Comparison of ENCODE assay signal across 9 mouse cellular contexts in the genomic region with DNA sequence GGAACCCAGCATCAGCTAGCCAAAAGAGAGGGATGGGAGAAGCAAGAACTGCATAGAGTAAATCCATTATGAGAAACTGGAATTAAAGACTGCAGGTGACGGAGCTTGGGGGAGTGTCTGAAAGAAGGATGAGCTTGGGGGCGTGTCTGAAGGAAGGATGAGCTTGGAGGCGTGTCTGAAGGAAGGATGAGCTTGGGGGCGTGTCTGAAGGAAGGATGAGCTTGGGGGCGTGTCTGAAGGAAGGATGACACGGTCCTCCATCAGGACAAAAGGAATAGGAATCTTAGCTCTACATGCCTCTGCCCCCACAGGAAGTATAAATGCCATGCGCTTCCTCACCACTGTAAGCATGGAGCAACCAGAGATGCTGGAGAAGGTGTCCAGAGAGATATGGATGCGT. TPM values are rescaled to one million over a fixed set of nuclear protein-coding genes. Genes with fewer than 3 reads are reported as not detected.
DNase-seq lines count a peak whose midpoint lies in the region; ATAC-seq lines count a peak whose summit lies in the region.
"Had no signal": no experiment of that assay in that cellular context is flagged by ENCODE, and none has a peak within 500 bp of the region (broad histone marks: within the 10 kb centered on the region; RNA-seq: fewer than 3 reads in every experiment).

No protein-coding gene starts in this region.

- no peak overlapping the region for H3K4me3 ChIP-seq in neural tube, embryonic 11.5 days (ENCODE audit: low read depth, low read length)
- peak overlapping the region; percentile 22 for H3K4me3 ChIP-seq in hindbrain, embryonic 13.5 days
- no peak overlapping the region for H3K4me3 ChIP-seq in liver, embryonic 11.5 days (ENCODE audit: low read depth, low read length)
- H3K4me3 ChIP-seq: heart, embryonic 13.5 days had no signal

- no peak overlapping the region for H3K9ac ChIP-seq in neural tube, embryonic 11.5 days (ENCODE audit: low read length)
- no peak overlapping the region for H3K9ac ChIP-seq in hindbrain, embryonic 13.5 days
- H3K9ac ChIP-seq in liver, embryonic 11.5 days (ENCODE audit: low read depth, low read length): no peak overlapping the region
- H3K9ac ChIP-seq: heart, embryonic 13.5 days had no signal

- no peaks in the 10 kb centered on the region for H3K36me3 ChIP-seq in neural tube, embryonic 11.5 days (ENCODE audit: control insufficient read depth, insufficient read depth, low read length)
- no peaks in the 10 kb centered on the region for H3K36me3 ChIP-seq in hindbrain, embryonic 13.5 days
- no peaks in the 10 kb centered on the region for H3K36me3 ChIP-seq in liver, embryonic 11.5 days (ENCODE audit: control insufficient read depth, insufficient read depth, low read length)
- H3K36me3 ChIP-seq: heart, embryonic 13.5 days had no signal

- no peak for ATAC-seq in neural tube, embryonic 11.5 days (ENCODE audit: insufficient read depth, low FRiP score, low TSS enrichment)
- ATAC-seq in hindbrain, embryonic 13.5 days (ENCODE audit: low FRiP score): peak; percentile 27; the same call in 1 of the 2 replicates
- ATAC-seq in liver, embryonic 11.5 days (replicated peaks; ENCODE audit: low FRiP score): no peak; the same call in 1 of the 2 replicates

- no peaks in the 10 kb centered on the region for H3K4me1 ChIP-seq in neural tube, embryonic 11.5 days (ENCODE audit: control insufficient read depth, insufficient read depth, low read length)
- 0 out of 2 replicates have a peak, but pooled peaks cover 8% of the 10 kb centered on the region for H3K4me1 ChIP-seq in hindbrain, embryonic 13.5 days (replicated peaks)
- peaks cover 11% of the 10 kb centered on the region for H3K4me1 ChIP-seq in liver, embryonic 11.5 days (replicated peaks; ENCODE audit: control insufficient read depth, insufficient read depth, low read length)

- WGBS in neural tube, embryonic 11.5 days: 7% methylated on average over 8 of the region's 8 CpGs
- 4% methylated on average over 8 of the region's 8 CpGs for WGBS in hindbrain, embryonic 13.5 days
- WGBS in liver, embryonic 11.5 days: 6% methylated on average over 8 of the region's 8 CpGs

- no peaks in the 10 kb centered on the region for H3K9me3 ChIP-seq in neural tube, embryonic 11.5 days (ENCODE audit: control insufficient read depth, low read length)
- no peaks in the 10 kb centered on the region for H3K9me3 ChIP-seq in hindbrain, embryonic 13.5 days
- no peaks in the 10 kb centered on the region for H3K9me3 ChIP-seq in liver, embryonic 11.5 days (ENCODE audit: control insufficient read depth, low read length)
- H3K9me3 ChIP-seq: heart, embryonic 13.5 days had no signal

- no peaks in the 10 kb centered on the region for H3K27me3 ChIP-seq in neural tube, embryonic 11.5 days (ENCODE audit: control insufficient read depth, insufficient read depth, low read length)
- H3K27me3 ChIP-seq in hindbrain, embryonic 13.5 days: peaks cover 12% of the 10 kb centered on the region
- peaks cover 6% of the 10 kb centered on the region; the same call in 1 of the 2 replicates for H3K27me3 ChIP-seq in liver, embryonic 11.5 days (replicated peaks; ENCODE audit: control insufficient read depth, insufficient read depth, low read length)

- H3K4me2 ChIP-seq in neural tube, embryonic 11.5 days (ENCODE audit: low read depth): peak overlapping the region; percentile 2; the same call in 1 of the 2 replicates
- H3K4me2 ChIP-seq in hindbrain, embryonic 13.5 days: peak overlapping the region; percentile 28
- peak overlapping the region; percentile 33; the same call in 1 of the 2 replicates for H3K4me2 ChIP-seq in liver, embryonic 11.5 days

- DNase-seq in neural tube, embryonic 11.5 days (ENCODE audit: low spot score): no peak
- no peak for DNase-seq in neural tube, embryonic 10.5 days (ENCODE audit: extremely low spot score, low spot score)
- no peak for DNase-seq in liver, embryonic 11.5 days (ENCODE audit: low spot score)
- peak; percentile 19 for DNase-seq in retina, postnatal 1 day
- DNase-seq in layer of hippocampus, postnatal 10 days (ENCODE audit: low spot score in 2 of 2): no peak
- no peak for DNase-seq in layer of hippocampus, adult 8-10 months (ENCODE audit: low spot score in 2 of 2)
- no peak for DNase-seq in left cerebral cortex, adult 8-10 months (ENCODE audit: low spot score in 2 of 2)

- H3K27ac ChIP-seq in neural tube, embryonic 11.5 days (ENCODE audit: low read depth, low read length): no peak overlapping the region
- no peak overlapping the region for H3K27ac ChIP-seq in hindbrain, embryonic 13.5 days
- H3K27ac ChIP-seq in liver, embryonic 11.5 days (ENCODE audit: low read depth, low read length): no peak overlapping the region
- H3K27ac ChIP-seq: heart, embryonic 13.5 days had no signal

RNA-seq across cellular contexts. Expression of a gene that starts 1.4 kb away (rescaled TPM):
- 21.0 and 21.2 TPM in 2 replicates for polyA plus RNA-seq in neural tube, embryonic 11.5 days (2014; fragmentation: Nextera tagmentation; extraction: Ambion mirVana)
- 12.3 and 13.5 TPM in 2 replicates for polyA plus RNA-seq in hindbrain, embryonic 13.5 days (2015; fragmentation: Nextera tagmentation; extraction: Ambion mirVana)
- 10.4 and 13.0 TPM in 2 replicates for polyA plus RNA-seq in liver, embryonic 11.5 days (2014; fragmentation: Nextera tagmentation; extraction: Ambion mirVana)
- total RNA-seq in layer of hippocampus, postnatal 10 days (2021): 1 to 10 TPM; 7.1 to 8.5 TPM
- 10 to 100 TPM in 2 of 4 experiments, 1 to 10 TPM in 2; 7.5 to 12.2 (median 10.3) TPM for total RNA-seq in layer of hippocampus, adult 8-10 months (2022)
- 10 to 100 TPM; 11.3 to 13.8 (median 11.7) TPM for total RNA-seq in left cerebral cortex, adult 8-10 months (2022)

RNA-seq across cellular contexts. Expression of a gene that starts 14.6 kb away (rescaled TPM):
- polyA plus RNA-seq in neural tube, embryonic 11.5 days (2014; fragmentation: Nextera tagmentation; extraction: Ambion mirVana): 0.27 and 0.35 TPM in 2 replicates
- 0.23 and 0.48 TPM in 2 replicates for polyA plus RNA-seq in hindbrain, embryonic 13.5 days (2015; fragmentation: Nextera tagmentation; extraction: Ambion mirVana)
- polyA plus RNA-seq in liver, embryonic 11.5 days (2014; fragmentation: Nextera tagmentation; extraction: Ambion mirVana): 0.38 TPM in 1 of 2 replicates, not detected in the other
- not detected for total RNA-seq in layer of hippocampus, postnatal 10 days (2021)
- not detected for total RNA-seq in layer of hippocampus, adult 8-10 months (2022)
- total RNA-seq in left cerebral cortex, adult 8-10 months (2022): not detected

RNA-seq across cellular contexts. Expression of a gene that starts 17.6 kb away (rescaled TPM):
- 69.2 and 72.0 TPM in 2 replicates for polyA plus RNA-seq in neural tube, embryonic 11.5 days (2014; fragmentation: Nextera tagmentation; extraction: Ambion mirVana)
- 43.5 and 47.5 TPM in 2 replicates for polyA plus RNA-seq in hindbrain, embryonic 13.5 days (2015; fragmentation: Nextera tagmentation; extraction: Ambion mirVana)
- 44.5 and 46.1 TPM in 2 replicates for polyA plus RNA-seq in liver, embryonic 11.5 days (2014; fragmentation: Nextera tagmentation; extraction: Ambion mirVana)
- total RNA-seq in layer of hippocampus, postnatal 10 days (2021): 10 to 100 TPM; 28.0 to 32.2 TPM
- total RNA-seq in layer of hippocampus, adult 8-10 months (2022): 10 to 100 TPM; 22.1 to 26.1 (median 22.7) TPM
- 10 to 100 TPM; 20.7 to 22.6 (median 22.0) TPM for total RNA-seq in left cerebral cortex, adult 8-10 months (2022)

RNA-seq across cellular contexts. Expression of a gene that starts 32.0 kb away (rescaled TPM):
- not detected in 2 replicates for polyA plus RNA-seq in neural tube, embryonic 11.5 days (2014; fragmentation: Nextera tagmentation; extraction: Ambion mirVana)
- not detected in 2 replicates for polyA plus RNA-seq in hindbrain, embryonic 13.5 days (2015; fragmentation: Nextera tagmentation; extraction: Ambion mirVana)
- polyA plus RNA-seq in liver, embryonic 11.5 days (2014; fragmentation: Nextera tagmentation; extraction: Ambion mirVana): not detected in 2 replicates
- total RNA-seq in layer of hippocampus, postnatal 10 days (2021): not detected
- total RNA-seq in layer of hippocampus, adult 8-10 months (2022): not detected
- total RNA-seq in left cerebral cortex, adult 8-10 months (2022): not detected
- polyA plus RNA-seq: heart, embryonic 13.5 days had no signal

RNA-seq across cellular contexts. Expression of a gene that starts 39.3 kb away (rescaled TPM):
- 0.92 and 1.7 TPM in 2 replicates for polyA plus RNA-seq in neural tube, embryonic 11.5 days (2014; fragmentation: Nextera tagmentation; extraction: Ambion mirVana)
- 1.5 and 1.6 TPM in 2 replicates for polyA plus RNA-seq in hindbrain, embryonic 13.5 days (2015; fragmentation: Nextera tagmentation; extraction: Ambion mirVana)
- 0.23 and 0.29 TPM in 2 replicates for polyA plus RNA-seq in liver, embryonic 11.5 days (2014; fragmentation: Nextera tagmentation; extraction: Ambion mirVana)
- total RNA-seq in layer of hippocampus, postnatal 10 days (2021): 1 to 10 TPM; 2.9 to 4.2 TPM
- total RNA-seq in layer of hippocampus, adult 8-10 months (2022): 1 to 10 TPM; 2.9 to 4.3 (median 3.4) TPM
- 1 to 10 TPM; 4.3 to 4.8 (median 4.4) TPM for total RNA-seq in left cerebral cortex, adult 8-10 months (2022)
